Mouse (Mus musculus) midbrain, embryonic 12.5 days (tissue): ENCODE results near the gene Elavl4. TPM values are rescaled to one million over a fixed set of nuclear protein-coding genes. Genes with fewer than 3 reads are reported as not detected.

Experiments
- ATAC-seq: fragments of 200-750 bp; cut with Nextera tagmentation; 2 replicates; pipeline ENCODE4 v1.8.0; 2017; ENCODE audit warnings: low read depth, moderate TSS enrichment, moderate library complexity; ENCODE audit not compliant: low FRiP score
- H3K27ac ChIP-seq: fragments of 300-500 bp; sonication (generic); replicated peaks from 2 replicates; pipeline ENCODE4 v1.5.1; 2016; ENCODE audit warnings: mild to moderate bottlenecking
- H3K27me3 ChIP-seq: fragments of 300-500 bp; sonication (generic); 2 replicates; pipeline ENCODE4 v1.6.1; 2016; ENCODE audit warnings: mild to moderate bottlenecking
- H3K36me3 ChIP-seq: fragments of 300-500 bp; sonication (generic); 2 replicates; pipeline ENCODE4 v1.6.1; 2016
- H3K4me1 ChIP-seq: fragments of 300-500 bp; sonication (generic); 2 replicates; pipeline ENCODE4 v1.6.1; 2016
- H3K4me2 ChIP-seq: fragments of 300-500 bp; sonication (generic); replicated peaks from 2 replicates; pipeline ENCODE4 v1.6.1; 2016; ENCODE audit warnings: mild to moderate bottlenecking, moderate library complexity
- H3K4me3 ChIP-seq: fragments of 300-500 bp; sonication (generic); 2 replicates; pipeline ENCODE4 v1.5.1; 2016; ENCODE audit warnings: mild to moderate bottlenecking
- H3K9ac ChIP-seq: fragments of 300-500 bp; sonication (generic); replicated peaks from 2 replicates; pipeline ENCODE4 v1.6.1; 2016; ENCODE audit warnings: mild to moderate bottlenecking, moderate library complexity
- H3K9me3 ChIP-seq: fragments of 300-500 bp; sonication (generic); 2 replicates; pipeline ENCODE4 v1.6.1; 2016; ENCODE audit warnings: mild to moderate bottlenecking
- WGBS: fragments of 180-500 bp; shearing (Covaris S2); methylation state at CpG from one replicate; pipeline ENCODE4 v1.1.7; 2016; 5-methylcytosine and 5-hydroxymethylcytosine counted together
- polyA plus RNA-seq: library from polyadenylated mRNA; unstranded; fragments of >200 nt; fragmentation: Nextera tagmentation; extraction: Ambion mirVana; gene quantifications from 2 replicates; pipeline ENCODE4 v1.2.1, GENCODE M21; 2016

Gene Elavl4
- polyA plus RNA-seq, 1 experiment from 2014 or later = 218 TPM

DNA sequence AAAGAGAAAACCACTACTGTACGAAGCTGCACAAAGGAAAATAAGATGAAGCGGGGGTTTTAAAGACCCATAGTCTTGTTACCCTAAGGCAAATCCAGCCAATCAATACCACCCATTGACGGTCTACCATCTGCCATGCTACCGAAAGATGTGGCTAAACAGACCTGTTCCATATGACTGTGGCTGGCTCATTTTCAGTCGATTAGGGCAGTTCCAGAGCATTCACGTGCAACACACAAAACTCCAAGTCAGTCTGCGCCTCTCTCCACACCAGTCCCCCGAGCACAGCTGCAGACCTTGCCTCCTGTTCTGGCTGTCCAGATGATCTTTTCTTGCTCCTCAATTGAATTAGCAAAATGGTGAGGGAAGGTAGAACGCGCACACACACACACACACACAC is 59.2 kb downstream of the Elavl4 start:
- peaks cover 14% of the 10 kb centered on the region for H3K4me1 ChIP-seq
- 47% methylated on average over 10 of the region's 10 CpGs for WGBS
- H3K36me3 ChIP-seq = no peaks in the 10 kb centered on the region
- ATAC-seq = peak; percentile 55
- H3K27me3 ChIP-seq = peaks cover 13% of the 10 kb centered on the region
- H3K9ac ChIP-seq = no peak overlapping the region
- peak overlapping the region; percentile 49; the same call in 1 of the 2 replicates for H3K27ac ChIP-seq
- no peaks in the 10 kb centered on the region for H3K9me3 ChIP-seq
- no peak overlapping the region for H3K4me3 ChIP-seq
- 0 out of 2 replicates have a peak overlapping the region, but pooled peaks have one; percentile 18 for H3K4me2 ChIP-seq

- ATAC-seq = no peak
- Histone ChIP-seq H3K27me3 (peaks cover 19% of the 10 kb centered on the region), H3K9ac (peak overlapping the region; percentile 41; the same call in 1 of the 2 replicates), H3K9me3 (no peaks in the 10 kb centered on the region), H3K4me1 (peaks cover 17% of the 10 kb centered on the region), H3K36me3 (no peaks in the 10 kb centered on the region), H3K4me3 (peak overlapping the region; percentile 33), H3K4me2 (peak overlapping the region; percentile 46), H3K27ac (peak overlapping the region; percentile 75)
- WGBS = 69% methylated on average over 7 of the region's 7 CpGs
These were observed 61.1 kb downstream of the Elavl4 start for GRCm38 (mm10) chr4:110290544-110291095.

GRCm38 (mm10) chr4:110290056-110290455 is 61.7 kb downstream of the Elavl4 start:
- peak overlapping the region; percentile 75 for H3K27ac ChIP-seq
- H3K36me3 ChIP-seq = no peaks in the 10 kb centered on the region
- H3K4me3 ChIP-seq = peak overlapping the region; percentile 33
- WGBS = 12% methylated on average over 12 of the region's 12 CpGs
- peak; percentile 48 for ATAC-seq
- H3K27me3 ChIP-seq = peaks cover 19% of the 10 kb centered on the region
- H3K4me2 ChIP-seq = peak overlapping the region; percentile 46
- H3K9me3 ChIP-seq = no peaks in the 10 kb centered on the region
- H3K9ac ChIP-seq = peak overlapping the region; percentile 41; the same call in 1 of the 2 replicates
- peaks cover 17% of the 10 kb centered on the region for H3K4me1 ChIP-seq

DNA sequence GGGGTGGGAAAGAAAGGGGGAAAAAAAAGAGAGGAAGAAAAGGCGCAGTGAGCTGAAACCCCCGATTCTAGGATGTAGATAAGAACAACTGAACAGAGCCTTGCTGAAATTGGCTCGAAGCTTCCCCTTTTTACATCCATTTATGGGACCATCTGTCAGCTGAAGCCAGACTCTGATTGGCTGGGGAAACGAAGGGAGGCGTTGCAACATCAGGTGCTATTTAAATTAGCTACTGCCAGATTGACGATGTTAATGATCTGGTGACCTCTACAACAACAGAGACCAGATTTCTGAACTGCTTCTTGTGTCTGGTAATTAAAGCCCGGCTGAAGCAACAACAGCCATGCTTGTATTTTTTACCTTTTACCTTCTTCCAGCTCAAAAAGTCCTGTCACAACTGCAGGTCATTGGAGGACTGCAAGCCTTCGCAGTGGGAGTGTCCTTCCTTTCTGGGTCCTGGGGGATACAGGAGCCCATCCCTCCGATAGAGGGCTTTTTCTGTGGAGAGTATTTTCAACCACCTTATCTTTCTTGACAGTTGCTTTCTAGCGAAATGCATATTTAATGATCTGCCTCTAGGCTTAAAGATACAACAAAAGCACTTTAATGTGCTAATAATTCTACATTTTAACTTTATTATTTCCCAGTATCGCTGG is 64.2 kb downstream of the Elavl4 start:
- 15% methylated on average over 11 of the region's 11 CpGs for WGBS
- Histone ChIP-seq H3K4me3 (peak overlapping the region; percentile 55), H3K27me3 (peaks cover 17% of the 10 kb centered on the region), H3K27ac (peak overlapping the region; percentile 93), H3K4me1 (peaks cover 20% of the 10 kb centered on the region), H3K9me3 (no peaks in the 10 kb centered on the region), H3K4me2 (peak overlapping the region; percentile 55), H3K9ac (no peak overlapping the region), H3K36me3 (no peaks in the 10 kb centered on the region)
- peak; percentile 69 for ATAC-seq

- H3K4me1 ChIP-seq = peaks cover 22% of the 10 kb centered on the region
These were observed 64.9 kb downstream of the Elavl4 start for GRCm38 (mm10) chr4:110286841-110287240.

DNA sequence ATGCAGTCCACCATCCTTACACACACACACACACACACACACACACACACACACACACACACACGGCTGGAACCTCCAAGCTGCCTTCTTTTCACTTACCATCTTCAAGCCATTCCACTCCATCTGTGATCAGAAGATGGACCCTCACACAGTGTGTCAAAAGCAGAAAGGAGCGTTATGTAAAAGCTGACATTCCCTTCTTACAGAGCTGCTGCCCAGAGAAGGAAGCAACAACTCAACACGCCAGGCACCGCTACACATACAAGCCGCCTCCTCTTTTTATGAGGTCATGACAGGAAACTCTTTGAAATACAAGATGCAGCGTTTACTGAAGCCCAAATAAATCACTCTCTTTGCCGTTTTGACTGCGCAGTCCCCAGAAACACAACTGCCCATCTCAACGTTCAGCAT is 65.3 kb downstream of the Elavl4 start:
- H3K4me3 ChIP-seq = peak overlapping the region; percentile 55
- peak overlapping the region; percentile 55 for H3K4me2 ChIP-seq
- no peaks in the 10 kb centered on the region for H3K9me3 ChIP-seq
- no peaks in the 10 kb centered on the region for H3K36me3 ChIP-seq
- peaks cover 26% of the 10 kb centered on the region for H3K27me3 ChIP-seq
- H3K27ac ChIP-seq = peak overlapping the region; percentile 93
- peak overlapping the region; percentile 72 for H3K9ac ChIP-seq
- peaks cover 26% of the 10 kb centered on the region for H3K4me1 ChIP-seq
- peak; percentile 13; the same call in 1 of the 2 replicates for ATAC-seq
- WGBS = 27% methylated on average over 9 of the region's 9 CpGs

More at GRCm38 (mm10) chr4:110286841-110287240, 64.9 kb downstream of the Elavl4 start:
- H3K4me2 ChIP-seq = peak overlapping the region; percentile 55
- no peak for ATAC-seq
- H3K9me3 ChIP-seq = no peaks in the 10 kb centered on the region
- no peaks in the 10 kb centered on the region for H3K36me3 ChIP-seq
- H3K4me3 ChIP-seq = peak overlapping the region; percentile 55
- 29% methylated on average over 7 of the region's 7 CpGs for WGBS
- peak overlapping the region; percentile 72 for H3K9ac ChIP-seq
- peaks cover 21% of the 10 kb centered on the region for H3K27me3 ChIP-seq
- peak overlapping the region; percentile 93 for H3K27ac ChIP-seq

DNA sequence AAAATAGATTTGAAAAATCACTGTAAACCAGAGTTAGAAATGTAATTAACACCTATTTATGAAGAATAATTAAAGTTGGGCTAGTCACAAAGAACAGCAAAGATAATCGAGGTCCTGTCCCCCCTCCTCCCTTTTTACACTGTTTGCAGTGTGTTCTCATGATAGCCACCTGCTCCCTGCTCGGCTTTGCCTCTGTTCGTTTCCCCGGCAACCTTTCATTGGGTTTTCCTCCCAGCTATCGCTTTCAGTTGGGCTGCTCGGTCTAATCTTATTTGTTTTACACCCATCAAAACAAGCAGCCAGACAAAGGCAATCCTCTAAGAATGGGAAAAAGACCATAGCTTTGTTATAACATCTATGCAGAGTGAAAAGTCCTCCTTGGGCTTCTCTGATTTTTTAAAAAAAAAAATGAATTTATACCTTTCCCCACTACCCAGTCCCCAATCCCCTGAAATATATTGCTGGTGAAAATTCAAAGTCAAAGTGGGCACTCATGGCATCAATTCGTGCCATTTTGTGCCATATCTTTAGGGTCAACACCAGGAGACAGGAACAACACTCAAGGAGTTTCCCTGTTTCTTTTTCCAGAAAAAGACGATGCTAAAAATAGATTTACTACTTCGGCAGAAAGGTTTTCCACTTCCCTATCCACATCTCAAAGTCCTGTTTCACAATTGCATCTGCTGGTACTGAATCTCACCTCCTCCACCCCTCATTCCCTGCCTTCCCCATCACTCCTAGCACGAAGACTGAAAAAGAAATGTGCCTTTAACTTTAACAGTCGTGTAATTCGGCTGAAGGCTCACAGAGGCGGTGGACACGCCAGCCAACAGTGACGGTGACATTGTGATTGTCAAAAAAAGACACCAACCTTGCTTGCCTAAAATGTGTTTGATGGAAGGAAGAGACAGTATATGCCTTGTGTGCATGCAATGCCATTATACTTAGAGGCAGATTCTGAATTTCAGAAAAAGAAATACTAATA is 66.1 kb downstream of the Elavl4 start:
- Histone ChIP-seq H3K9ac (peak overlapping the region; percentile 72), H3K4me3 (peak overlapping the region; percentile 55), H3K4me1 (peaks cover 29% of the 10 kb centered on the region), H3K36me3 (no peaks in the 10 kb centered on the region), H3K27ac (peak overlapping the region; percentile 93), H3K4me2 (peak overlapping the region; percentile 55), H3K9me3 (no peaks in the 10 kb centered on the region), H3K27me3 (peaks cover 28% of the 10 kb centered on the region)
- 9% methylated on average over 15 of the region's 15 CpGs for WGBS
- peak; percentile 80 for ATAC-seq

DNA sequence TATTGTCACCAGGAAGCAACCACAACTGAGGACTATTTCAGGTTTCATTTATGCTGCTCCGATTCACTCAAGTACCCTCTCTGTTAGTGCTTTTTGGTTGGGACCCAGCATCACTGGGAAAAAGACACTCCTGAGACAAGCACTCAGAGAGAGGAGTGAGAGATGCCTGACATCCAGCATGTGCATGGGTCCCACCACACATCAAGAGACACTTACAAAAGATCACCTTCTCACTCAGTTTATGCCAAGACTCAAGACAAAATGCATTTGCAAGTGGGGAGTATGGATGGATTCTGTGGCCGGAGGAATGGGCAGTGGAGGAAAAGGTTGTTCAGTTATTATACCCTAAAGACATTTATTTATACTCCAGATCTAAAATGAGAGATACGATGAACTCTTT is 67.3 kb downstream of the Elavl4 start:
- Histone ChIP-seq H3K36me3 (no peaks in the 10 kb centered on the region), H3K4me3 (peak overlapping the region; percentile 55), H3K4me2 (peak overlapping the region; percentile 55), H3K9me3 (no peaks in the 10 kb centered on the region), H3K4me1 (peaks cover 34% of the 10 kb centered on the region), H3K9ac (peak overlapping the region; percentile 72), H3K27me3 (peaks cover 28% of the 10 kb centered on the region), H3K27ac (peak overlapping the region; percentile 93)
- ATAC-seq = no peak
- 54% methylated on average over 3 of the region's 3 CpGs for WGBS

- no peaks in the 10 kb centered on the region for H3K4me1 ChIP-seq
- no peak overlapping the region for H3K4me3 ChIP-seq
- H3K36me3 ChIP-seq = peaks cover 8% of the 10 kb centered on the region; the same call in 1 of the 2 replicates
- ATAC-seq = no peak
- 46% methylated on average over 4 of the region's 4 CpGs for WGBS
- H3K9me3 ChIP-seq = no peaks in the 10 kb centered on the region
- no peak overlapping the region for H3K27ac ChIP-seq
- H3K27me3 ChIP-seq = no peaks in the 10 kb centered on the region
- H3K4me2 ChIP-seq = no peak overlapping the region
- no peak overlapping the region for H3K9ac ChIP-seq
These were observed 81.7 kb downstream of the Elavl4 start for GRCm38 (mm10) chr4:110270046-110270445.

DNA sequence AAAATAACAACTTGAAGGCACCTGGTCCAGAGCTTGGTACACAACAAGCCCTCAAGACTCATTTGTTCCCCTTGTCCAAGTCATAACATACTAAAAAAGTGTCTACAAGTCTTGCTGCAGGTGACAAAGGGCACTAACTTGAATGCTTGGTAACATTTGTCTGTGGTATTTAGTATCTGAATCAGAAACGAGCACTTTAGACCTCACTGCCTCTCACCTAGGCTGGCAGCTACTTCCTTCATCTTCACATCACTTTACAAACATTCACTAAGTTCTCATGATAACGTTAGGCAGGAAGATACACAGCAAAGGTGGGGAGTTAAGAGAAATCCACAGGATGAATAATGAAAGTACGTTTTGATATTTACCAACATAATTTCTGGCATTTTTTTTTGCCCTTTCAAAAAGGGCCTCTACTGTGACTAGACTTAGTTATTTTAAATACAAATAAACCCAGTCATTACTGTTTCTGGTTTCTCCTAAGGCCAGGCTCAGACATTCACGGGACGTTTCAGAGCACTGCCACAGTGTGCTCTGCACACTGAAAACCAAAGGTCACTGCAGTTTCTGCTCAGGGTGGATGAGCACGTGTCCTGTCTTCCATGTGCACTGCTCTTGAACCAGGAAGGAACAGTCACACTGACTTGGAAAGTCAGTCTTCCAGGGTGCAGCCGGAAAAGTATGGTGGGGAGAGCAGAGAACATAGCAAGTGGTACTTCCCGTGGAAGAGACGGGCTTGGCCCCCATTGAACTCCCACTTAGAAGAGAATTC is 84.7 kb downstream of the Elavl4 start:
- H3K4me3 ChIP-seq = no peak overlapping the region
- H3K4me1 ChIP-seq = 0 out of 2 replicates have a peak, but pooled peaks cover 3% of the 10 kb centered on the region
- no peak for ATAC-seq
- H3K9ac ChIP-seq = no peak overlapping the region
- no peak overlapping the region for H3K27ac ChIP-seq
- no peaks in the 10 kb centered on the region for H3K27me3 ChIP-seq
- H3K9me3 ChIP-seq = no peaks in the 10 kb centered on the region
- 84% methylated on average over 9 of the region's 9 CpGs for WGBS
- no peak overlapping the region for H3K4me2 ChIP-seq
- peaks cover 8% of the 10 kb centered on the region; the same call in 1 of the 2 replicates for H3K36me3 ChIP-seq

DNA sequence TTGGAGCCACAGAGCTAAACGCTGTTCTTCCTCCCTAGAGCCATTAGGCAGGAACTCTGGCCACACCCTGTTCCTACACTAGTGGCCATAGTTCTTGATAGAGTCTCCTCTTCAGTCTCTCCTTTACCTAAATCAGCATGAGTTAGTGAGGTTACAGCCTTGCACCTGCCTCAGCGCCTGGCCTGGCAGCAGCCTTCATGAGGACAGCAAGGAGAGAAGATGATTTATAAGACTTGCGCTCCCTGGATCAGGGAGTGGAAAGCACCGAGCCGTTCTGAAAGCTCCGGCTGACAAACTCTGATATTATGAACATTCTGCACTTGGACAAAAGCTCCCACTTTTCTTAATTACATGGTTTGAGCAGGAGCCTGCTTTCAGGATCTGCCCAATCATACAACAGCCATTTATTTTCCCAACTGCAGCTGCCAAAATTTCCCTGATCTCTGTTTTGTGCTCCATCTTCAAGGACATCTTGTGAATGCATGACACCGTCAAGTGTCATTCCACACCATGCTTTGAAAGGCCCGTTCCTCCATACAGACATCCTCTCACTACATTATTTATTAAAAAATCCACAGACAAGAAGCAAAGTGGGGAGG is 87.3 kb downstream of the Elavl4 start:
- H3K4me2 ChIP-seq = no peak overlapping the region
- H3K9me3 ChIP-seq = no peaks in the 10 kb centered on the region
- H3K4me3 ChIP-seq = no peak overlapping the region
- ATAC-seq = no peak
- peaks cover 7% of the 10 kb centered on the region; the same call in 1 of the 2 replicates for H3K4me1 ChIP-seq
- H3K27me3 ChIP-seq = no peaks in the 10 kb centered on the region
- H3K36me3 ChIP-seq = peaks cover 8% of the 10 kb centered on the region; the same call in 1 of the 2 replicates
- no peak overlapping the region for H3K9ac ChIP-seq
- no peak overlapping the region for H3K27ac ChIP-seq
- WGBS = 73% methylated on average over 8 of the region's 8 CpGs
